In the genomic region with DNA sequence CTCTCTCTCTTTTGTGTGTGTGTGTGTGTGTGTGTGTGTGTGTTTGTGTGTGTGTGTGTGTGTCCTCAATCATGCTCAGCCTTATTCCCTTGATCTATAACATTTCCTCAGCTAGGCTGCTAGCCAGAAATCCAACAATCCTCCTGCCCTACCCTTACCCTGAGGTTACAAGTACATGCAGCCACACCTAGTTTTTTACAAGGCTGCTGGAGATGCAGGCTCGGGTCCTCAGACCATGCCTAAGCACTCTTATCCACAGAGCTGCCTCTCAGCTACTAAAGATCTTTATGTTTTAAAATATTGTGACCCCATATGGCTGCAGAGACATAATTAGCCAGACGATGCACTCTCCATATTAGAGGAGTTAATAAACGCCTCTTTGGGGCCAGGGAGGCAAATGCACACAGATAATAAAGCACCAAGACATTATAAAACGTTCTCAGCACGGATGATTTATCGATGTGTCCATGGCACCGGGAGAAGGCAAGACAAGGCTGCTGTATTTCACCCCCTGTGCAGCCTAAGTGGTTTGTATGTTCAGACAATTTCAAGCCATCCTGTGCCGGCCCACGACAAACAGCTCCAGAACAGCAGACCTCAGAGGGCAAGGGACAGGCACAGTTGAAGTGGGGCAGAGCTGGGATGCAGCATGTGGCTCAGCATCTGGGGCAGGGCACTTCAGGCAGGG, we compare ENCODE assay signal across 17 mouse cellular contexts.
DNase-seq lines count a peak whose midpoint lies in the region; ATAC-seq and TF ChIP-seq lines count a peak whose summit lies in the region.
"Had no signal": no experiment of that assay in that cellular context is flagged by ENCODE, and none has a peak within 500 bp of the region (broad histone marks: within the 10 kb centered on the region; RNA-seq: fewer than 3 reads in every experiment).

No protein-coding gene starts in this region.

- no peak overlapping the region for H3K4me3 ChIP-seq in lung, postnatal 0 days (ENCODE audit: low read depth, low read length)
- no peak overlapping the region for H3K4me3 ChIP-seq in hindbrain, embryonic 14.5 days (replicated peaks; ENCODE audit: low read length)
- H3K4me3 ChIP-seq: forebrain, embryonic 12.5 days; gastrocnemius, adult 2 months; heart, embryonic 13.5 days; lung, embryonic 15.5 days; megakaryocyte, embryonic 14.5 days had no signal

- H3K9me3 ChIP-seq in lung, postnatal 0 days (ENCODE audit: low read length): no peaks in the 10 kb centered on the region
- no peaks in the 10 kb centered on the region for H3K9me3 ChIP-seq in hindbrain, embryonic 14.5 days (ENCODE audit: control insufficient read depth, low read length)
- H3K9me3 ChIP-seq: forebrain, embryonic 12.5 days; heart, embryonic 13.5 days; lung, embryonic 15.5 days had no signal

- H3K9ac ChIP-seq in lung, postnatal 0 days (replicated peaks; ENCODE audit: low read depth): no peak overlapping the region
- H3K9ac ChIP-seq in hindbrain, embryonic 14.5 days: no peak overlapping the region
- H3K9ac ChIP-seq: forebrain, embryonic 12.5 days; heart, embryonic 13.5 days; liver, embryonic 14.5 days; lung, embryonic 15.5 days had no signal

- no peak for TF ChIP-seq EP300 in lung, postnatal 0 days (IDR thresholded peaks at IDR 0.05)

- H3K27me3 ChIP-seq in lung, postnatal 0 days (replicated peaks; ENCODE audit: insufficient read depth, low read length): no peaks in the 10 kb centered on the region
- no peaks in the 10 kb centered on the region for H3K27me3 ChIP-seq in hindbrain, embryonic 14.5 days (ENCODE audit: control insufficient read depth, insufficient read depth, low read length)
- H3K27me3 ChIP-seq: forebrain, embryonic 12.5 days; heart, embryonic 13.5 days; lung, embryonic 15.5 days had no signal

- peaks cover 6% of the 10 kb centered on the region; the same call in 1 of the 2 replicates for H3K4me1 ChIP-seq in lung, postnatal 0 days (ENCODE audit: insufficient read depth, low read depth, low read length)
- H3K4me1 ChIP-seq in hindbrain, embryonic 14.5 days (replicated peaks; ENCODE audit: control insufficient read depth, insufficient read depth, low read length): peaks cover 51% of the 10 kb centered on the region

- H3K27ac ChIP-seq in lung, postnatal 0 days (ENCODE audit: low read length): no peak overlapping the region
- H3K27ac ChIP-seq in hindbrain, embryonic 14.5 days: peak overlapping the region; percentile 38
- H3K27ac ChIP-seq: gastrocnemius, adult 2 months; heart, embryonic 13.5 days; liver, embryonic 14.5 days; lung, embryonic 15.5 days had no signal

- no peaks in the 10 kb centered on the region for H3K36me3 ChIP-seq in lung, postnatal 0 days (ENCODE audit: insufficient read depth, low read length)
- no peaks in the 10 kb centered on the region for H3K36me3 ChIP-seq in hindbrain, embryonic 14.5 days (replicated peaks; ENCODE audit: control insufficient read depth, insufficient read depth)
- H3K36me3 ChIP-seq: forebrain, embryonic 12.5 days; heart, embryonic 13.5 days; lung, embryonic 15.5 days had no signal

- no peak for TF ChIP-seq CTCF in lung, postnatal 0 days (IDR thresholded peaks at IDR 0.05)

- peak; percentile 17 for DNase-seq in lung, postnatal 0 days (ENCODE audit: low spot score)
- no peak for DNase-seq in lung, postnatal 14 days
- peak; percentile 65 for DNase-seq in MN1 (ENCODE audit: low spot score)
- DNase-seq in hindbrain, embryonic 14.5 days (ENCODE audit: low spot score): no peak
- DNase-seq in mesoderm, embryonic 11.5 days (ENCODE audit: low read depth, low spot score): peak; percentile 39
- no peak for DNase-seq in ovary, adult 18-20 months (ENCODE audit: low spot score)
- DNase-seq in kidney, adult 18-20 months: no peak
- no peak for DNase-seq in thymus, postnatal 25 days
- DNase-seq: cerebellum, adult 18-20 months; gastrocnemius, adult 2 months; kidney, adult 8-10 months; kidney, postnatal 14 days had no signal

- H3K4me2 ChIP-seq in lung, postnatal 0 days (replicated peaks; ENCODE audit: low read depth, low read length): no peak overlapping the region
- no peak overlapping the region for H3K4me2 ChIP-seq in hindbrain, embryonic 14.5 days (replicated peaks)
- H3K4me2 ChIP-seq: forebrain, embryonic 12.5 days; heart, embryonic 13.5 days; lung, embryonic 15.5 days had no signal

- WGBS in lung, postnatal 0 days: 42% methylated on average over 9 of the region's 9 CpGs
- WGBS in hindbrain, embryonic 14.5 days: 35% methylated on average over 9 of the region's 9 CpGs

- no peak for ATAC-seq in lung, postnatal 0 days
- 0 out of 2 replicates have a peak, but pooled peaks have one; percentile 34 for ATAC-seq in hindbrain, embryonic 14.5 days (ENCODE audit: low FRiP score)

Comparison
In these comparisons a context has a peak if more than half of its experiments do, and no peak if none do; other contexts are left out.
1. DNase-seq: peak in lung, postnatal 0 days (single experiment), MN1 (single experiment) and mesoderm, embryonic 11.5 days (single experiment); none in lung, postnatal 14 days (single experiment), hindbrain, embryonic 14.5 days (single experiment), ovary, adult 18-20 months (single experiment), kidney, adult 18-20 months (single experiment) and thymus, postnatal 25 days (single experiment).